Mouse (Mus musculus): ENCODE data around the gene Zzef1. TPM values are rescaled to one million over a fixed set of nuclear protein-coding genes. Genes with fewer than 3 reads are reported as not detected.

Zzef1 gene
- polyA plus RNA-seq, 1 experiment, result 8.1 TPM

DNA sequence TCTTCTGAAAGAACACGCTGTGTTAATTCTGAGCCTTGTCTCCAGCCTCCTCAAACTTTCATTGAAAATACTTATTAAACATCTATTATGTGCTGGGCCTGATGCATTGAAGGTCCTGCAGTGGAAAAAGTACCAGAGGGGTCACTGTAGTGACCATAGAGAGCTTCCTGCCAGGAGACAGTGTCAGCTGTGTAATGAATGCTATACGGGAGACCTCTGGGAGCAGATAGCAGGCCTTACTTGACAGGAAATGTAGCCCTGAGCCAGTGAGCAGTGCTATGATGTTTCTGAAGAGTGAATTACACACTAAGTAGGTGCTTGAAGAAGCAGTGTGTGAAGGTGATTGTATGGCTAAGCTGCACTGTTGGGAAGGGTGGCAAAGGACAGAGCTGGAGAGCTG, 49.5 kb downstream of the Zzef1 start:
- Histone ChIP-seq H3K36me3 (ENCODE audit: control insufficient read depth, insufficient read depth) (peaks cover 10% of the 10 kb centered on the region), H3K79me2 (ENCODE audit: control insufficient read depth, insufficient read depth) (no peaks in the 10 kb centered on the region), H3ac (ENCODE audit: control insufficient read depth, insufficient read length) (no peak overlapping the region), H3K4me2 (ENCODE audit: low read depth) (no peak overlapping the region), H3K4me3 (no peak overlapping the region), H3K27me3 (ENCODE audit: control insufficient read depth, insufficient read depth, insufficient read length) (no peaks in the 10 kb centered on the region)
- TF ChIP-seq MAX (IDR thresholded peaks at IDR 0.05; ENCODE audit: low read depth), result no peak
- no peak for TF ChIP-seq SRF (IDR thresholded peaks at IDR 0.05; ENCODE audit: control insufficient read depth, insufficient read length, low read depth)
- TF ChIP-seq TCF3 (IDR thresholded peaks at IDR 0.05; ENCODE audit: insufficient read length, low read depth), result no peak
- TF ChIP-seq POLR2A (IDR thresholded peaks at IDR 0.05; ENCODE audit: insufficient read length, low read depth), result no peak
- TF ChIP-seq MYOD1 (IDR thresholded peaks at IDR 0.05; ENCODE audit: control insufficient read depth in 1 of 3, insufficient read length in 2 of 3, low read depth in 2 of 3), result no peak
- no peak for TF ChIP-seq REST (IDR thresholded peaks at IDR 0.05; ENCODE audit: insufficient read depth, insufficient read length)
- TF ChIP-seq E2F4 (IDR thresholded peaks at IDR 0.05; ENCODE audit: insufficient read depth), result no peak
- TF ChIP-seq MYOG (IDR thresholded peaks at IDR 0.05; ENCODE audit: control insufficient read depth in 1 of 3, insufficient read depth in 1 of 3, insufficient read length in 2 of 3, low read depth in 2 of 3), result no peak
- TF ChIP-seq TCF12 (IDR thresholded peaks at IDR 0.05; ENCODE audit: insufficient read depth, poor library complexity, severe bottlenecking), result no peak
- no peak for TF ChIP-seq POLR2AphosphoS2 (IDR thresholded peaks at IDR 0.05; ENCODE audit: insufficient read length, low read depth)
- no peak for TF ChIP-seq CEBPB (IDR thresholded peaks at IDR 0.05; ENCODE audit: insufficient read depth, poor library complexity, severe bottlenecking)
- no peak for TF ChIP-seq USF1 (IDR thresholded peaks at IDR 0.05; ENCODE audit: low read depth)

DNA sequence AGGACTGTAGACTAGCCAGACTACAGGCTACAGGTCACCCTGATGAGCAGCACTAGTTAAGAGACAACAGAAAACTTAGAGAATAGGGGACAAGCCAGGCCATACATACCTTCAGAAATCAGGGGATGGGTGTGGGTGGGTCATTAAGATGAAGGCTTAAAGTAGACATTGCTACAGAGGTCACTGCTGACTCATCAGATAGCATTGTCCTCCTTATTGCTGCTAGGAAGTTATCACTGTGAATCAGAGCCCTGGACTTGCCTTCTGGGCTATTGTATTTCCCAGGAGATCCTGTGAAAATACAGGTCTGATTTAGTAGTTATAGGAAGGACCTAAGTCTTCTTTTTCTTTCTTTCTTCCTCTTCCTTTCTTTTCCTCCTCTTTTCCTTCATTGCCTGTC, 50.7 kb downstream of the Zzef1 start:
- Histone ChIP-seq H3K79me2 (ENCODE audit: control insufficient read depth, insufficient read depth) (no peaks in the 10 kb centered on the region), H3K36me3 (ENCODE audit: control insufficient read depth, insufficient read depth) (peaks cover 20% of the 10 kb centered on the region), H3ac (ENCODE audit: control insufficient read depth, insufficient read length) (no peak overlapping the region), H3K4me2 (ENCODE audit: low read depth) (peak overlapping the region; percentile 52), H3K27me3 (ENCODE audit: control insufficient read depth, insufficient read depth, insufficient read length) (no peaks in the 10 kb centered on the region), H3K4me3 (no peak overlapping the region)
- TF ChIP-seq CEBPB (IDR thresholded peaks at IDR 0.05; ENCODE audit: insufficient read depth, poor library complexity, severe bottlenecking) (no peak), USF1 (IDR thresholded peaks at IDR 0.05; ENCODE audit: low read depth) (no peak), MAX (IDR thresholded peaks at IDR 0.05; ENCODE audit: low read depth) (no peak), POLR2A (IDR thresholded peaks at IDR 0.05; ENCODE audit: insufficient read length, low read depth) (no peak), TCF12 (IDR thresholded peaks at IDR 0.05; ENCODE audit: insufficient read depth, poor library complexity, severe bottlenecking) (no peak), MYOD1 (IDR thresholded peaks at IDR 0.05; ENCODE audit: control insufficient read depth in 1 of 3, insufficient read length in 2 of 3, low read depth in 2 of 3) (no peak), TCF3 (IDR thresholded peaks at IDR 0.05; ENCODE audit: insufficient read length, low read depth) (no peak), E2F4 (IDR thresholded peaks at IDR 0.05; ENCODE audit: insufficient read depth) (no peak), SRF (IDR thresholded peaks at IDR 0.05; ENCODE audit: control insufficient read depth, insufficient read length, low read depth) (no peak), REST (IDR thresholded peaks at IDR 0.05; ENCODE audit: insufficient read depth, insufficient read length) (no peak), POLR2AphosphoS2 (IDR thresholded peaks at IDR 0.05; ENCODE audit: insufficient read length, low read depth) (no peak), MYOG (IDR thresholded peaks at IDR 0.05; ENCODE audit: control insufficient read depth in 1 of 3, insufficient read depth in 1 of 3, insufficient read length in 2 of 3, low read depth in 2 of 3) (no peak)

DNA sequence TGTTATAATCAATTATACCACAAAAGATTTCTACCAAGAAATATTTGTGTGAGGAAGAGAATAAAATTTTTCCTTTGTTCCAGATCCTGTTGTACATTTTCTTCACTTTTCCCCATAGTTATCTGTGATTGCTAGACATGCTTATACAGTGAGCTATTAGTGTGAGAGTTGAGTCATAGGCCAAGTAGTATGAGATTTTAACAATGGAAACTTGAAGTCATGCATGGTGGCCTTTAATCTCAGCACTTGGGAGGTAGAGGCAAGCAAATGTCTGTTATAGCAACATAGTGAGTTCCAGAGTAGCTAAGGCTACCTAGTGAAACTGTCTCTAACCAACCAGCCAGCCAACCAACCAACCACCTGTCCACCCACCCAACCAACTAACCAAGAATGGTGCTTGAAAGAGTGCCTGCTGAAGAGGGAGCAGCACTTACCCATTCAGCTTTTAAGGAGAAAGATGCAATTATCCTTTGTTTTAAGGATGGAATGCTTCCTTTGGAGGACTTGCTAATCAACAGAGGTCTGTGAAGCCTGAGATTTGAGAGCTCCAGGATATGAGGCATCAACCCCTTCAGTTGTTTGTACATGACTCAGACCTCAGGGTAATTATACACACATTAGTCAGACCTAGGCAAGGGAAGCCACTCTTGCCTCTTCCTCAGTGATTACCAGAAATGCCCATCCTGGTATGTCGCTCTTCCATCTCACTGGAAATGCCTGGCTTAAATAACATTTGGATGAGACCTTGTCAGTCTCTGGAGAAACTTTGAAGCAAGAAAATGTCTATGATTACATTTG, 52.0 kb downstream of the Zzef1 start:
- Histone ChIP-seq H3K4me2 (ENCODE audit: low read depth) (peak overlapping the region; percentile 52), H3ac (ENCODE audit: control insufficient read depth, insufficient read length) (no peak overlapping the region), H3K27me3 (ENCODE audit: control insufficient read depth, insufficient read depth, insufficient read length) (no peaks in the 10 kb centered on the region), H3K4me3 (no peak overlapping the region), H3K36me3 (ENCODE audit: control insufficient read depth, insufficient read depth) (peaks cover 20% of the 10 kb centered on the region), H3K79me2 (ENCODE audit: control insufficient read depth, insufficient read depth) (no peaks in the 10 kb centered on the region)
- TF ChIP-seq USF1 (IDR thresholded peaks at IDR 0.05; ENCODE audit: low read depth), result no peak
- TF ChIP-seq TCF3 (IDR thresholded peaks at IDR 0.05; ENCODE audit: insufficient read length, low read depth), result no peak
- TF ChIP-seq MYOD1 (IDR thresholded peaks at IDR 0.05; ENCODE audit: control insufficient read depth in 1 of 3, insufficient read length in 2 of 3, low read depth in 2 of 3), result no peak
- no peak for TF ChIP-seq POLR2A (IDR thresholded peaks at IDR 0.05; ENCODE audit: insufficient read length, low read depth)
- TF ChIP-seq POLR2AphosphoS2 (IDR thresholded peaks at IDR 0.05; ENCODE audit: insufficient read length, low read depth), result no peak
- TF ChIP-seq TCF12 (IDR thresholded peaks at IDR 0.05; ENCODE audit: insufficient read depth, poor library complexity, severe bottlenecking), result no peak
- no peak for TF ChIP-seq E2F4 (IDR thresholded peaks at IDR 0.05; ENCODE audit: insufficient read depth)
- no peak for TF ChIP-seq MYOG (IDR thresholded peaks at IDR 0.05; ENCODE audit: control insufficient read depth in 1 of 3, insufficient read depth in 1 of 3, insufficient read length in 2 of 3, low read depth in 2 of 3)
- no peak for TF ChIP-seq REST (IDR thresholded peaks at IDR 0.05; ENCODE audit: insufficient read depth, insufficient read length)
- no peak for TF ChIP-seq MAX (IDR thresholded peaks at IDR 0.05; ENCODE audit: low read depth)
- TF ChIP-seq SRF (IDR thresholded peaks at IDR 0.05; ENCODE audit: control insufficient read depth, insufficient read length, low read depth), result no peak
- TF ChIP-seq CEBPB (IDR thresholded peaks at IDR 0.05; ENCODE audit: insufficient read depth, poor library complexity, severe bottlenecking), result no peak

DNA sequence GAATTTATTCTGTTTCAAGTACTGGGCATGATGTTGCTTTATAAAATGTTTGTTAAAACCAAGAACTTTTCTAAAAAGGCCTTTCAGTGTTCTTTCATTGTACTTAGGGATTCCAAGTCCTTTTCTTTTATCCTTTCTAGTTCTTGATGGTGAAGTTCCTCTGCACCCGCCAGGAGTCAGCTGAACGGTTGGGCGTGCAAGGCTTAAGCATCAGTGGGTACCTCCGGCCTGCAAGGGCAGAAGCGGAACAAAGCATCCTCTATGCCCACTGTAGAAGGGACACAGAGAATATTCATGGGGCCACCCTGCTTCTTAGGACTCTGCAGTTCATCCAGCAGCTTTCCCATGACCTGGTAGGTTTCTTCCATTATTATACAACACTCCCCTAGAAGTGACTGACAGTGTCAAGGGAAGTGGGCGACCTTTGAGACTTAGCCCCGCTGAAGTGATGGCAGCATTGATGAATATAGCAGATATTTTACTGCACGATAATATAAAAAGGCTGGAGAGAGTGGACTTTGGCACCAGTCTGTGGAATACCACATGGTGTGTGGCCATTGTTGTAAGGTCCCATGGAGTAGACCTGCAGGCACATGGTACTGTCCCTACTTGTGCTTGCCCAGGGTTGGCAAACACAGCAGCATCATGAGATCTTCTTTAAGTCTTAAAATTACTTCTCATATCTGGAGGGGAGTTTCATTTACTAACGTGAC, 54.5 kb downstream of the Zzef1 start:
- Histone ChIP-seq H3K4me2 (ENCODE audit: low read depth) (no peak overlapping the region), H3K27me3 (ENCODE audit: control insufficient read depth, insufficient read depth, insufficient read length) (no peaks in the 10 kb centered on the region), H3ac (ENCODE audit: control insufficient read depth, insufficient read length) (no peak overlapping the region), H3K79me2 (ENCODE audit: control insufficient read depth, insufficient read depth) (no peaks in the 10 kb centered on the region), H3K4me3 (no peak overlapping the region), H3K36me3 (ENCODE audit: control insufficient read depth, insufficient read depth) (peaks cover 38% of the 10 kb centered on the region)
- TF ChIP-seq TCF3 (IDR thresholded peaks at IDR 0.05; ENCODE audit: insufficient read length, low read depth), result no peak
- no peak for TF ChIP-seq REST (IDR thresholded peaks at IDR 0.05; ENCODE audit: insufficient read depth, insufficient read length)
- TF ChIP-seq MYOG (IDR thresholded peaks at IDR 0.05; ENCODE audit: control insufficient read depth in 1 of 3, insufficient read depth in 1 of 3, insufficient read length in 2 of 3, low read depth in 2 of 3), result no peak
- no peak for TF ChIP-seq CEBPB (IDR thresholded peaks at IDR 0.05; ENCODE audit: insufficient read depth, poor library complexity, severe bottlenecking)
- TF ChIP-seq POLR2A (IDR thresholded peaks at IDR 0.05; ENCODE audit: insufficient read length, low read depth), result no peak
- TF ChIP-seq USF1 (IDR thresholded peaks at IDR 0.05; ENCODE audit: low read depth), result no peak
- no peak for TF ChIP-seq E2F4 (IDR thresholded peaks at IDR 0.05; ENCODE audit: insufficient read depth)

Measured in myocyte (in vitro differentiated cells).